ENCODE assay signal across 10 mouse cellular contexts in genomic region chr10:13641750-13642149, GRCm38 (mm10).
DNase-seq lines count a peak whose midpoint lies in the region; ATAC-seq and TF ChIP-seq lines count a peak whose summit lies in the region.
"Had no signal": no experiment of that assay in that cellular context is flagged by ENCODE, and none has a peak within 500 bp of the region (broad histone marks: within the 10 kb centered on the region; RNA-seq: fewer than 3 reads in every experiment).

No protein-coding gene starts in this region.

- intact Hi-C loops in left cerebral cortex, postnatal 36 days (cut with DNase I), result no loop called here

- no peak for TF ChIP-seq POLR2A in cerebellum, adult 2 months (IDR thresholded peaks at IDR 0.05; ENCODE audit: borderline replicate concordance, insufficient read depth, low read length)

- no peaks in the 10 kb centered on the region for H3K36me3 ChIP-seq in lung, embryonic 14.5 days (ENCODE audit: insufficient read depth)
- H3K36me3 ChIP-seq in heart, embryonic 10.5 days, result no peaks in the 10 kb centered on the region
- H3K36me3 ChIP-seq: neural tube, embryonic 12.5 days had no signal

- peak; percentile 25 to 30 for DNase-seq in cerebellum, adult 2 months
- DNase-seq in cerebellum, postnatal 4 days (ENCODE audit: low spot score in 2 of 2), result no peak
- DNase-seq in lung, embryonic 14.5 days, result peak; percentile 22
- no peak for DNase-seq in lung, postnatal 4 days
- peak; percentile 30 to 41 for DNase-seq in left cerebral cortex, postnatal 36 days (ENCODE audit: low spot score in 2 of 2)
- DNase-seq in thymus, postnatal 10 days (ENCODE audit: low spot score in 2 of 2), result peak; percentile 6 to 14
- DNase-seq in urinary bladder, adult 2 months (ENCODE audit: low spot score), result no peak
- no peak for DNase-seq in heart, embryonic 10.5 days (ENCODE audit: low spot score)
- DNase-seq: heart, adult 18-20 months had no signal

- H3K27me3 ChIP-seq in cerebellum, adult 2 months (ENCODE audit: control insufficient read depth, insufficient read depth, low read length), result no peaks in the 10 kb centered on the region
- no peaks in the 10 kb centered on the region for H3K27me3 ChIP-seq in lung, embryonic 14.5 days (ENCODE audit: insufficient read depth, low read length)
- no peaks in the 10 kb centered on the region for H3K27me3 ChIP-seq in heart, embryonic 10.5 days (ENCODE audit: insufficient read depth, poor library complexity, severe bottlenecking)
- H3K27me3 ChIP-seq: neural tube, embryonic 12.5 days had no signal

- WGBS in cerebellum, adult 2 months, result 21% methylated on average over 7 of the region's 7 CpGs
- 13% methylated on average over 7 of the region's 7 CpGs for WGBS in lung, embryonic 14.5 days
- 21% methylated on average over 7 of the region's 7 CpGs for WGBS in heart, embryonic 10.5 days

- no peak overlapping the region for H3K27ac ChIP-seq in cerebellum, adult 2 months (ENCODE audit: insufficient read depth, low read length)
- H3K27ac ChIP-seq in lung, embryonic 14.5 days (ENCODE audit: low read depth), result no peak overlapping the region
- H3K27ac ChIP-seq in heart, embryonic 10.5 days, result no peak overlapping the region
- H3K27ac ChIP-seq: neural tube, embryonic 12.5 days had no signal

- no peaks in the 10 kb centered on the region for H3K4me1 ChIP-seq in cerebellum, adult 2 months (ENCODE audit: control insufficient read depth, insufficient read depth, low read length)
- no peaks in the 10 kb centered on the region for H3K4me1 ChIP-seq in lung, embryonic 14.5 days (ENCODE audit: insufficient read depth)
- no peaks in the 10 kb centered on the region for H3K4me1 ChIP-seq in heart, embryonic 10.5 days
- H3K4me1 ChIP-seq: neural tube, embryonic 12.5 days had no signal

- peak; percentile 42; the same call in 1 of the 2 replicates for TF ChIP-seq CTCF in cerebellum, adult 2 months (IDR thresholded peaks at IDR 0.05; ENCODE audit: borderline replicate concordance, insufficient read depth, low read depth, low read length)
- peak; percentile 31; the same call in 1 of the 2 replicates for TF ChIP-seq CTCF in lung, embryonic 14.5 days (IDR thresholded peaks at IDR 0.05; ENCODE audit: low read depth)

- no peak overlapping the region for H3K4me2 ChIP-seq in lung, embryonic 14.5 days
- H3K4me2 ChIP-seq: neural tube, embryonic 12.5 days had no signal

- no peak for ATAC-seq in lung, embryonic 14.5 days (ENCODE audit: insufficient read depth)

- no peak overlapping the region for H3K9ac ChIP-seq in lung, embryonic 14.5 days
- H3K9ac ChIP-seq: neural tube, embryonic 12.5 days had no signal

- no peak overlapping the region for H3K4me3 ChIP-seq in cerebellum, adult 2 months (replicated peaks; ENCODE audit: insufficient read depth, low read depth, low read length)
- no peak overlapping the region for H3K4me3 ChIP-seq in lung, embryonic 14.5 days (ENCODE audit: low read depth, low read length)
- no peak overlapping the region for H3K4me3 ChIP-seq in heart, embryonic 10.5 days
- H3K4me3 ChIP-seq: neural tube, embryonic 12.5 days had no signal

- H3K9me3 ChIP-seq in lung, embryonic 14.5 days (ENCODE audit: low read depth, low read length), result no peaks in the 10 kb centered on the region
- no peaks in the 10 kb centered on the region for H3K9me3 ChIP-seq in heart, embryonic 10.5 days
- H3K9me3 ChIP-seq: neural tube, embryonic 12.5 days had no signal

Comparison
In these comparisons a context has a peak if more than half of its experiments do, and no peak if none do; other contexts are left out.
1. DNase-seq: peak in cerebellum, adult 2 months (2 of 2), lung, embryonic 14.5 days (single experiment), left cerebral cortex, postnatal 36 days (2 of 2) and thymus, postnatal 10 days (2 of 2); none in cerebellum, postnatal 4 days (0 of 2), lung, postnatal 4 days (0 of 2), urinary bladder, adult 2 months (single experiment) and heart, embryonic 10.5 days (single experiment).